Mouse (Mus musculus): Measurements from ENCODE around the gene Csgalnact2.

DNA sequence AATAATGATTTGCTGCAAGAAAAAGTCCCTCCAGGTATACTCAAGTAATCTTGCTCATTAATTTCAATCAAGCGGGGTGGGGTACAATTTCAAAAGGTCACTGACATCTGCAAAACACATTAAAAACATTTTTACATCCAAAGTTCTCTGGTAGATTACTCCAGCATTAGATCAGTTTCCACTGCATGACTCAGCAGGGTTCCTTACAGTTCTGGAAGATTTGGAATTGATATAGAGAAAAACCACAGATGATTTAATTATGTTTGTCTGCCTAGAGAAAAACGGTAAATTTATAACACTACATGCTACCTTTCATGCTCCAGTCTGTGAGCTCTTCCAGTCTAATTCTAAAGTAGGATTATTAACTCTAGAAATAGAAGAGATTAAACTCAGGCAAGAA is 8.9 kb downstream of the Csgalnact2 start:
- TF ChIP-seq CTCF (IDR thresholded peaks at IDR 0.05; ENCODE audit: low read depth) = no peak
- TF ChIP-seq EP300 (IDR thresholded peaks at IDR 0.05; ENCODE audit: low read depth) = no peak
